Mouse (Mus musculus) spleen, postnatal 10 days (tissue): ENCODE data around the gene Pcsk7.

ENCODE experiments used
- DNase-seq, 2 experiments: peaks; one replicate each; pipeline ENCODE4 v3.0.0; 2021 to 2022; ENCODE audit warnings: low spot score in 2 of 2

Pcsk7 gene

DNA sequence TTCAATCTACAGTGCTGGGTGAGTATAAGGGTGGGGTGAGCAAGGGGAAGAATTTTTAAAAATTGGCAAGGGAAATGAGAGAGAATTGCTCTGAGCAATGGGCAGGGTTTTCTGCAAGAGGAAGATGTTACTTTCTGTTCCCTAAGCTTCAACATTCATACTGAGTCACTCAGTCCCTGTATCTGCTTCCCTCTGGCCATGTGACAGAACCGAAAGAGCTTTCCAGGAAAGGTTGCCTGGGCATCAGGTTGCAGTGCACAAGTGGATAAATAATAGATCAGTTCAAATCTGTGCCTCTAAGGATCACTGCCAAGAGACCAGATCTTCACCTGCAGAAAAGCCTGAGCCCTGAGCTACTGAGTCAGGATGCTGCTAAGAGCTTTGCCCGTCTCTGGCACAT, 55.6 kb downstream of the Pcsk7 start:
- DNase-seq, result no peak

DNA sequence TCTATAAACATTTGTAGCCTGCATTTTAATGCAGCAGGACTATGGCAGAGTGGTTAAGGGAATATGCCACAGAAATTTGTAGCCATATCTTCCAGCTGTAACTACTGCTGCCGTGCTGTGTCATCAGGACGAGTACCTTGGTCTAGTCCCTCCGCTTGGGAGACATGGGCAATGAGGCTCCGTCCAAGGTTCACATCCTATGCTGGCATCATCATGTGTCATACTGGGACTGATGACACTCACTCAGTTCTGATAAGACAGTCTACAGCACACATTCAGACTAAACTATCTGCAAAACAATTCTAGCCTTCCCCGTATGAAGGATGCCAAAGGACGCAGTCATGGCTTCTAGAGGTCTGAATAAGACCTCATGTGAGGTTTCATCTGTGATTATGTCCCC, 57.3 kb downstream of the Pcsk7 start:
- no peak for DNase-seq

- no peak for DNase-seq
These were observed 70.6 kb downstream of the Pcsk7 start for GRCm38 (mm10) chr9:45976884-45977283.
